Mouse (Mus musculus): Measurements from ENCODE around the gene Iqck. TPM values are rescaled to one million over a fixed set of nuclear protein-coding genes. Genes with fewer than 3 reads are reported as not detected.

Gene Iqck
- polyA plus RNA-seq, 1 experiment from 2014 or later, result 4.9 TPM

DNA sequence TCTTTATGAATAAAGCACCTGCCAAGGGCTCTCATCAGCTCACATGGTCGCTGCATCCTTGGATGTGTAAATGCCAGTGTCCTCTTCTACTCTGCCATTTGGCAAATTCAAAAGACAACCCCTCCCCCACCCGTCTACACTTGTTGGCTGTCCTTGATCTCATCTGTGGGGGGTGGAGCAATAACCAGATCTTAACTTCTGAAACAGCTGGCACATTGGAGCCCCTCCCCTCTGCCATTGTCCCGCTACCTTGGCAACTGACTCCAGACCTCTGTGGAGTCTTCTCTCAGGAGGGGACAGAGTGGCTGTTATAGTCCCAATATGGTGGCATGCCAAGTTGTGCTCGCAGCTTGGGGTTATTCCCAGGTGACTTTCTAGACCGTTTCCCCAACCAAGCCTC is 116.8 kb downstream of the Iqck start:
- Histone ChIP-seq H3K27ac (peak overlapping the region; percentile 52; the same call in 1 of the 2 replicates), H3K4me1 (peaks cover 40% of the 10 kb centered on the region), H3K9me3 (replicated peaks) (no peaks in the 10 kb centered on the region), H3K9ac (no peak overlapping the region), H3K4me2 (replicated peaks) (no peak overlapping the region), H3K36me3 (peaks cover 31% of the 10 kb centered on the region), H3K27me3 (no peaks in the 10 kb centered on the region), H3K4me3 (no peak overlapping the region)
- WGBS, result 44% methylated on average over 5 of the region's 5 CpGs
- ATAC-seq (ENCODE audit: low FRiP score), result peak; percentile 43

DNA sequence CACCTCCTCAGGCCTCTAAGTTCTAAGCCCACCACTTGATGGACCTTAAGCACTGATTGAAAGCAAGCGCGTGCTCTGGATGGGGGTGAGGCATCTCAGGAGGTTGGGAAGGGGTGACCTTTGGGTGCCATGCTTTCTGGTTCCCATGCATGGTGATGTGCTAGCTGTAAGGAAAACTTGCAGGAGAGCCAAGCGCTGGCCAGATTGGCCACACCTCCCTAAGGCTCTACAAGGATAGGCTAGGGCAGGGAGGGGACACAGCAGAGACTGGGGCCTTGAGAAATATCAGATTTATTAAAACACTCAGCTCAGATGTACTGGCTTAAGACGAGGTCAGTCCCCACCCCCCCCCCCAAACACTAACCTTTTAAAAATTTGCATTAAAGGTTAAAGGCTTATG is 117.8 kb downstream of the Iqck start:
- Histone ChIP-seq H3K9ac (no peak overlapping the region), H3K27ac (no peak overlapping the region), H3K4me1 (peaks cover 50% of the 10 kb centered on the region), H3K36me3 (peaks cover 34% of the 10 kb centered on the region), H3K27me3 (no peaks in the 10 kb centered on the region), H3K4me2 (replicated peaks) (no peak overlapping the region), H3K9me3 (replicated peaks) (no peaks in the 10 kb centered on the region), H3K4me3 (no peak overlapping the region)
- WGBS, result 79% methylated on average over 4 of the region's 4 CpGs
- ATAC-seq (ENCODE audit: low FRiP score), result no peak

DNA sequence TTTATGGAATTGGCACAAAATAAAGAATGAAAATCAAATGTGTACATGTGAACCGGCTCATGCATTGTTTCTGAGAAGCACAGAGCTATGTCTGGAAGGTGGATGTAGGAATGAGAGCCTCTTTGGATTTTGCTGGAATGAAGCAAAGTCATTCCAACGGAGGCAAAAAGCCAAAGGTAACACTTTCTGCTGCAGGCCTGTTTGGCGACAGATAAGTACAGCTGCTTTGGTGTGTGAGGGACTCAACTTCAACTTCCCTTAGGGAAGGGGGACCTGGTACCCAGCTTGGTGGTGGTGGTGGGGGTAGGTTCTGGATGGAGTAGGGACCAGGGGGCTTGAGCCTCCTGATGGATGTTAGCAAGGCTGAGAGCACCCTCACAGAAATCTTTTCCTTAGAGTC is 120.3 kb downstream of the Iqck start:
- no peak overlapping the region for H3K27ac ChIP-seq

DNA sequence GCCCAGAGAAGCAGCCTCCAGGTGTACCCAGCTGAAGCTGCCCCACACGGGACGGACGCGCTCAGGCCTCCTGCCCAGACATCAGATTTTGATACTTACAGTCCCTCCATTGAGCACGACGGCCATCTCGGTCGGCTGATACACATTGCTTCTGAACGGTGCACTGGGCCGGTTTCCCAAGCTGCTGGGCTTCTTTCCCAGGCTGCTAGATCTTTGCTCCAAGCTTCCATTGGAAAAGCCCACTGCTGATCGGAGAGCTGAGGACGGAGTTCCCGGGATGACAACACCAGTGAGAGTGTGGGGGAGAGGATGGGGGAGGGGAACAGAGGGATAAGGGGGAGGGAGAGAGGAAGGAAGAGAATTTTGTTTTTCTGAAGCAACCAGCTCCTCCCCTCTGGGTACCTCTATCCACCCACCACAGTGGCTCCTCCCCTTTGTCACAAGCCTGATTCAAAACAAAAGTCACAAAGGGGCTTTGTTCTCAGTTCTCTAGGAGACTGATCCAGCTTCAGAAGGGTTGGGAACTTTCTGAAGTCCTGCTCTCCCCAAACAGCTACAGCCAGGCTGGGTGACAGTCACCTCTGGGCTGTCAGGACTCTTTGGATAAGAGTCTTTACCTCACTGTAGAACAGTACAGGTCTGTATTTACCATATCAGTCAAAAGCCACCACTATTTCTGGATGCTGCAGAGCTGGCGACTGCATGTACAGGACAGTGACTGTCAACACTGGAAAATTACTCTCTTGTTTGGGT is 121.0 kb downstream of the Iqck start:
- Histone ChIP-seq H3K36me3 (peaks cover 35% of the 10 kb centered on the region), H3K4me3 (peak overlapping the region; percentile 19), H3K4me2 (replicated peaks) (peak overlapping the region; percentile 41), H3K9me3 (replicated peaks) (no peaks in the 10 kb centered on the region), H3K9ac (peak overlapping the region; percentile 45; the same call in 1 of the 2 replicates), H3K27ac (peak overlapping the region; percentile 60), H3K27me3 (no peaks in the 10 kb centered on the region), H3K4me1 (peaks cover 53% of the 10 kb centered on the region)
- peak; percentile 59 for ATAC-seq (ENCODE audit: low FRiP score)
- 28% methylated on average over 14 of the region's 14 CpGs for WGBS

More for the DNA sequence above, 120.3 kb downstream of the Iqck start:
- no peak for ATAC-seq (ENCODE audit: low FRiP score)
- Histone ChIP-seq H3K9me3 (replicated peaks) (no peaks in the 10 kb centered on the region), H3K36me3 (peaks cover 37% of the 10 kb centered on the region), H3K4me2 (replicated peaks) (peak overlapping the region; percentile 41), H3K4me1 (peaks cover 53% of the 10 kb centered on the region), H3K4me3 (peak overlapping the region; percentile 19; the same call in 1 of the 2 replicates), H3K9ac (no peak overlapping the region), H3K27me3 (no peaks in the 10 kb centered on the region)
- 80% methylated on average over 3 of the region's 3 CpGs for WGBS

DNA sequence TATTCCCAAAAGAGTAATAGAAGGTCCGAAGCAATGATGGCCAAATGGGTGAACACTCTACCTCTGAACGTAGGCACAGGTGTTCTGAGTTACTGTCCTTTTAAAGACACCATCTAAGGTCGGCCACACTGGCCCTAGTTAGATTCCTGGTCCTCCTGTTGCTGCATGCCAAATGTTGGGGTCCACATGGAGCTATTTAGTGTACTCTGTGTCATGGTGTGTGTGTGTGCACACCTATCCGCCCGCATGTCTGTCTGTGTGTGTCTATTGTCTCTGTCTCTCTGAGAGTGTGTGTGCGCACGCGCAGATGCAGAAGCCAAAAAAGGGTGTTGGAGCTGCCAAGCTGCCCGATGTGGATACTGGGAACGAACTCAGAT is 121.6 kb downstream of the Iqck start:
- Histone ChIP-seq H3K36me3 (peaks cover 38% of the 10 kb centered on the region), H3K4me3 (no peak overlapping the region), H3K9me3 (replicated peaks) (no peaks in the 10 kb centered on the region), H3K4me2 (replicated peaks) (no peak overlapping the region), H3K9ac (no peak overlapping the region), H3K27ac (peak overlapping the region; percentile 60), H3K4me1 (peaks cover 53% of the 10 kb centered on the region), H3K27me3 (no peaks in the 10 kb centered on the region)
- 79% methylated on average over 10 of the region's 10 CpGs for WGBS
- no peak for ATAC-seq (ENCODE audit: low FRiP score)

DNA sequence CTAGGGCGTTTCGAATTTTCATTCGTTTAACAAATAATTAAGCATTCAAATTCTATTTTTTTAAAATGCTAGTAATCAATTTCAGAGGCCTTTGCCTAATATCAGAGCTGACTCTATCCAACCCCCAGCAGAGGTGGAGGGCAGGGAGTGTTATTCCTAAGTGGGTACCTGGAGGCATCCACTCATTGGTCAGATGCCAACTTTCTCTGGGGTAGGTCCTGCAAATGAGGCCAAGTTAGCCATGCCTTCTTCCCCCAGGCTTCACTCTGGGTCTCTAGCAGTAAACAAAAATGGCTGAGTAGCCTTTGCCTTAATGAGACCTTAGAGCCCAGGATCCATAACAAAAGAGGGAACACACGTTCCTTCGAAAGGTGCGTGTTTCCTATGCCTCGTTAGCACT is 123.6 kb downstream of the Iqck start:
- 85% methylated on average over 7 of the region's 7 CpGs for WGBS
- peaks cover 53% of the 10 kb centered on the region for H3K36me3 ChIP-seq
- no peaks in the 10 kb centered on the region for H3K27me3 ChIP-seq
- H3K9me3 ChIP-seq (replicated peaks), result no peaks in the 10 kb centered on the region
- H3K9ac ChIP-seq, result no peak overlapping the region
- no peak for ATAC-seq (ENCODE audit: low FRiP score)
- H3K27ac ChIP-seq, result no peak overlapping the region
- peaks cover 34% of the 10 kb centered on the region for H3K4me1 ChIP-seq
- no peak overlapping the region for H3K4me3 ChIP-seq
- no peak overlapping the region for H3K4me2 ChIP-seq (replicated peaks)

DNA sequence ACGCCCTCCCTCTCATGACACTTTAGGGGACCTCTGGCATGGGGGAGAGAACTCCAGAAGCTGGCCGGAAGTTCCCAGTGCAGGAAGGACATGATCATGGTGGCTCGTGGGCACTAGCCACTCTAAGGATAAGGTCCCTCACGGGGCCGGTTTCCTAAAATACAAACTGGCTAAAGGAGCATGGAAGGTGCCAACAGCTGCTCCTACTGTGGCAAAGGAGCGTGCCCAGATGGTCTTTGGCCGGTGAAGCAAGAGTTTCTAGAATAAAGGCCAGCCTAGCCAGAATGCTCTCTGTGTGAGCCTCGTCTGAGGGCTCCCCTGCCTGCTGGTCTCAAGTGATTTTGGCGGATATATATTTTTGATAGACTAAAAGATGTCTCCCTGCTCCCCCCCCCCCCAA is 124.2 kb downstream of the Iqck start:
- H3K9ac ChIP-seq, result no peak overlapping the region
- H3K27me3 ChIP-seq, result no peaks in the 10 kb centered on the region
- no peaks in the 10 kb centered on the region for H3K9me3 ChIP-seq (replicated peaks)
- peaks cover 49% of the 10 kb centered on the region for H3K36me3 ChIP-seq
- no peak overlapping the region for H3K4me2 ChIP-seq (replicated peaks)
- ATAC-seq (ENCODE audit: low FRiP score), result no peak
- H3K27ac ChIP-seq, result no peak overlapping the region
- WGBS, result 83% methylated on average over 9 of the region's 9 CpGs
- H3K4me3 ChIP-seq, result no peak overlapping the region
- H3K4me1 ChIP-seq, result peaks cover 28% of the 10 kb centered on the region

DNA sequence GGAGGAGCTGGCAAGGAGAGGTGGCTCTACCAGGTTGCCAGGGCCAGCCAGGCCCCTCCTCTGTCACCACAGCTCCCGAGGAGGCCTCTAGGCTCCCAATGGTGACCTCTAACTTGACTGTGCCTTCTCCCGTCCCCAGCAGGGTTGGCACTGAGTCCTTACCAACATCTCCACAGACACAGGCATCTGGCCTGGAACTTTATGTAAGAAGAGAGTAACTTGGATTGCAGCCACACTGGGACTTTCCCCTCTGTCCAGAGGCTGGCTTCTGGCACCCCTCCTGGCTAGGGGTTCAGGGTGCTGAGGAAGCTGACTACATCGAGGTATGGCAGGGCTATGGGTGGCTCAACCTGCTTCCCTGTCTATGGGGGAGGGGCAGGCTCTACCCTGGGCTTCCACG is 125.8 kb downstream of the Iqck start:
- Histone ChIP-seq H3K9ac (no peak overlapping the region), H3K4me2 (replicated peaks) (no peak overlapping the region), H3K9me3 (replicated peaks) (no peaks in the 10 kb centered on the region), H3K4me3 (no peak overlapping the region), H3K27me3 (no peaks in the 10 kb centered on the region), H3K36me3 (peaks cover 41% of the 10 kb centered on the region), H3K4me1 (peaks cover 30% of the 10 kb centered on the region), H3K27ac (no peak overlapping the region)
- 74% methylated on average over 4 of the region's 4 CpGs for WGBS
- no peak for ATAC-seq (ENCODE audit: low FRiP score)

DNA sequence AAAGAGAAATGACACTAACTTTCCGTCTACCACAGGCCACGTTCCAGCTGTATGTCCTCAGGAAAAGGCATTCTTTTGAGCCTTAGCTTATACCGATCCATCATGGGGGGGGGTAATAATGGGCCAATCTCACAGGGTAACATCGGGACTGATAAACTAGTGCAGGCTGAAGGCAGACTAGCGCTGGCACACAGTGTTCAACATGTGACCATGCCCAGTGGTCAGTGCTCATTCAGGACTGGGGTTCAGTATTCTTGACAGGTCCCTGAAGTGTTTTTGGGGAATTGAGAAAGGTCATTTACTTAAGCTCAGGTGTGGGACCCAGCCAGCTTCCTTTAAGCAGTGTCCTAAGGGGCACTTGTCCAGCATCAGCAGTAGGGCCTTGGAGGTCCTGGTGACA is 126.3 kb downstream of the Iqck start:
- H3K4me1 ChIP-seq, result peaks cover 30% of the 10 kb centered on the region
- no peak overlapping the region for H3K27ac ChIP-seq
- no peak overlapping the region for H3K9ac ChIP-seq
- H3K9me3 ChIP-seq (replicated peaks), result no peaks in the 10 kb centered on the region
- no peaks in the 10 kb centered on the region for H3K27me3 ChIP-seq
- no peak overlapping the region for H3K4me3 ChIP-seq
- no peak overlapping the region for H3K4me2 ChIP-seq (replicated peaks)
- 92% methylated on average over 5 of the region's 5 CpGs for WGBS
- H3K36me3 ChIP-seq, result peaks cover 41% of the 10 kb centered on the region
- no peak for ATAC-seq (ENCODE audit: low FRiP score)

DNA sequence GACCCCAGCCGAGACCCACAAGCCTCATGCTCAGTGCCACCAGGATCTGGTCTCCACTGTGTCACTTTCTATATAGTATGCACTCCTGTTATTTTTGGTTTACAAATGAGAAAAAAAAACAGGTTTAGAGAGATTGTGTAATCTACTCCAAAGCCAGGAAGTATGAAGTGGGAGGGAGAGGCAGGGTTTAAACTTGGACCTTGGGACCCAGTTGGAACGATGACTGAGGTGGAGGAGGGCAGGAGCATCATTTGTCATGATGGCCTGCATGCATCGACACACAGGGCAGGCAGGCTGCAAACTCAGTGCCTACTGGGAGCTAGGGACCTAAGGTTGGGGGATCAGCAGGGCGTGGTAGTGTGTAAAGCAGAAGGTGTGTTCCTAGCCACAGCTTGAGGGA is 127.0 kb downstream of the Iqck start:
- no peaks in the 10 kb centered on the region for H3K9me3 ChIP-seq (replicated peaks)
- H3K27me3 ChIP-seq, result no peaks in the 10 kb centered on the region
- H3K9ac ChIP-seq, result no peak overlapping the region
- H3K4me3 ChIP-seq, result no peak overlapping the region
- no peak for ATAC-seq (ENCODE audit: low FRiP score)
- H3K36me3 ChIP-seq, result peaks cover 41% of the 10 kb centered on the region
- 82% methylated on average over 4 of the region's 4 CpGs for WGBS
- peaks cover 24% of the 10 kb centered on the region for H3K4me1 ChIP-seq
- H3K4me2 ChIP-seq (replicated peaks), result no peak overlapping the region
- H3K27ac ChIP-seq, result no peak overlapping the region

DNA sequence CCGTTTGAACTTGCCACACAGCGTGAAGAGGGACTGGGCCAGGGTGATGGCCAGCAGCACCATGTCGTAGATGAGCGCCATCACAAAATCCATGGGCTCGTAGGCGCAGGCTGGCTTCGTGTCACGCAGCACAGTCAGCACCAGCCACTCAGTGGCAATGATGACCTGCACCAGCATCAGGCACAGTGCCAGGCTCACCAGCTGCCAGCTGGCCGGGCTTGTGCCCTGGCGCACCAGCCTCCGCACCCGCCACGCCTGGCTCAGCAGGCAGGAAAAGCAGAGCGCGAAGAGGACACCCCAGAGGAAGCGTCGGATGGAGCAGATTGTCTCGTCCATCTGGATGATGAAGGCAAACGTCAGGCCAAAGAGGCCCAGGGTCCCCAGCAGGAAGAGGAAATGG is 128.4 kb downstream of the Iqck start:
- Histone ChIP-seq H3K4me3 (no peak overlapping the region), H3K36me3 (peaks cover 35% of the 10 kb centered on the region), H3K4me1 (peaks cover 19% of the 10 kb centered on the region), H3K27ac (0 out of 2 replicates have a peak overlapping the region, but pooled peaks have one; percentile 12), H3K27me3 (no peaks in the 10 kb centered on the region), H3K4me2 (replicated peaks) (no peak overlapping the region), H3K9ac (no peak overlapping the region), H3K9me3 (replicated peaks) (no peaks in the 10 kb centered on the region)
- ATAC-seq (ENCODE audit: low FRiP score), result 0 out of 2 replicates have a peak, but pooled peaks have one; percentile 33
- 83% methylated on average over 19 of the region's 19 CpGs for WGBS

DNA sequence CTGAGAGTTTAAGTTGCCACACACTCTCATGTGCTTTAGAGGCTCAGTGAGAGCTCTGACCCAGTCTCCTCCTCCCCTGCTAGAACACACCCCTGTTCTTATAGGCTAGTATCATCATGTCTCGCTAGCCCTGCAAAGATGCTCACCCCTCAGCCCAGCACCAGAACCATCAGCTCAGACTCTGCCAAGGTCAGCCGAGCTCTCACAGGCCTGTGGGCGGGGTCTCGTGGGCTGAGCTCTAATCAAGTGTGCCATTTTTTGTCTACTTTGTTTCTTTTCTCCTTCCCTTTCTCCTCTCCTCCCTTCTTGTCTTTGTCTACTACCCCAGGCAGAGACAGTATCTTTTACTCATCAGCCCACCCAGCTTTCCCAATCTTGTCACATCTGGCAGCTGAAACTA is 130.2 kb downstream of the Iqck start:
- Histone ChIP-seq H3K9me3 (replicated peaks) (no peaks in the 10 kb centered on the region), H3K4me1 (peaks cover 36% of the 10 kb centered on the region), H3K36me3 (peaks cover 29% of the 10 kb centered on the region), H3K9ac (no peak overlapping the region), H3K4me2 (replicated peaks) (no peak overlapping the region), H3K27ac (peak overlapping the region; percentile 55; the same call in 1 of the 2 replicates), H3K27me3 (no peaks in the 10 kb centered on the region), H3K4me3 (no peak overlapping the region)
- WGBS, result 78% methylated on average over 4 of the region's 4 CpGs
- no peak for ATAC-seq (ENCODE audit: low FRiP score)

DNA sequence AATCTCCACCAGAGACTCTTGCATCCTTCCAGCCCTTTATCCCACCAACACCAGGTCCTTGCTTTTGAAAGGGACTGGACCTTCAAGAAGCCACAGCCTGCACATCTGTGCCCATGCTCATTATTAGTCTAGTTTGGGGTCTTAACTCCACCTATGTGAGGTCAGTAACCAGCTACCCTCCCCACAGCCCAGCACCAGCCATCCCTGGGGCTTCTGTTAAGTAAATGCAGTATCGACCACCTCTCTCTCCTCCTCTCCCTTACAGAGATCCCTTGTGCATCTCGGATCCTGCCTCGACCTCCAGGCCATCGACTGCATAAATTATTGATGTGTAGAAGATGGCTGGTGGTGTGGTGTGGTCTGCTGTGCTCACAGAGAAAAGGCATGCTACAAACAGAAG is 130.8 kb downstream of the Iqck start:
- Histone ChIP-seq H3K27me3 (no peaks in the 10 kb centered on the region), H3K4me3 (no peak overlapping the region), H3K36me3 (peaks cover 26% of the 10 kb centered on the region), H3K27ac (peak overlapping the region; percentile 55; the same call in 1 of the 2 replicates), H3K9me3 (replicated peaks) (no peaks in the 10 kb centered on the region), H3K4me2 (replicated peaks) (no peak overlapping the region), H3K9ac (no peak overlapping the region; the same call in 1 of the 2 replicates), H3K4me1 (peaks cover 41% of the 10 kb centered on the region)
- WGBS, result 61% methylated on average over 4 of the region's 4 CpGs
- ATAC-seq (ENCODE audit: low FRiP score), result no peak

Measured in hindbrain, embryonic 12.5 days (tissue).